Mouse (Mus musculus): Measurements from ENCODE around the gene Sod2.

DNA sequence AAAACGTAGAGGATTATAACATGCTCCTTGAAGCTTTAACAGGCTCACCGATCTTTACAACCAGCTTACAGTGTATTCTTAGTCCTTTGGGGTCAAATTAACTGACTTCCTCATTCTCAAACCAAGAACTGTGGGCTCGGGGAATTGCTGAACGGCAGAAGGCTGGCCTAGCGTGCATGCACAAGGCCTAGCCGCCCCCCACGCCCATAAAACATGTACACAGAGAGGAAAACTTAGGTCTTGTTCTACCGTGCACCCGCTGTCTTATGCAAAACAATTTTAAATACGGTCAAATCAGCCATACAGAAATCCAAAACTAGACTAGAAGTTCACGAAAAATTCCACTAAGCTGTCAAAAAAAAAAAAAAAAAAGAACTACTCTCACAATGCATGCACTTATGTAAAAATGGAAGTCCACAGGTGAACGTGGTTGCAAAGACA is 15.4 kb upstream of the Sod2 start:
- TF ChIP-seq CTCF (IDR thresholded peaks at IDR 0.05; ENCODE audit: control insufficient read depth, insufficient read depth, insufficient read length) = no peak
- no peak for TF ChIP-seq MAX (IDR thresholded peaks at IDR 0.05)
- TF ChIP-seq CEBPB (IDR thresholded peaks at IDR 0.05; ENCODE audit: low read depth) = no peak
- TF ChIP-seq MYOG (IDR thresholded peaks at IDR 0.05; ENCODE audit: control insufficient read depth, extremely low read depth, insufficient read length) = no peak
- TF ChIP-seq MYOD1 (IDR thresholded peaks at IDR 0.05; ENCODE audit: control insufficient read depth, insufficient read length, low read depth) = no peak
- no peak for TF ChIP-seq USF1 (IDR thresholded peaks at IDR 0.05; ENCODE audit: low read depth)
- TF ChIP-seq FOSL1 (IDR thresholded peaks at IDR 0.05; ENCODE audit: insufficient read depth, low read length, poor library complexity, severe bottlenecking) = no peak

All from C2C12 (cell line).